Mouse (Mus musculus) retina, adult 2 months (tissue): ENCODE results near the gene Zfp385c.
A peak's percentile ranks its signal among the peaks of the same experiment; 100 is the strongest.
"Not testable (repeated sequence)": the region's sequence is repeated elsewhere in the genome, so short reads cannot be mapped to it uniquely, and the experiment has no call there.

ENCODE experiments used
- DNase-seq: peaks from one replicate; pipeline ENCODE4 v3.0.0-alpha.2; 2012; ENCODE audit warnings: low read depth, low spot score

Zfp385c gene

DNA sequence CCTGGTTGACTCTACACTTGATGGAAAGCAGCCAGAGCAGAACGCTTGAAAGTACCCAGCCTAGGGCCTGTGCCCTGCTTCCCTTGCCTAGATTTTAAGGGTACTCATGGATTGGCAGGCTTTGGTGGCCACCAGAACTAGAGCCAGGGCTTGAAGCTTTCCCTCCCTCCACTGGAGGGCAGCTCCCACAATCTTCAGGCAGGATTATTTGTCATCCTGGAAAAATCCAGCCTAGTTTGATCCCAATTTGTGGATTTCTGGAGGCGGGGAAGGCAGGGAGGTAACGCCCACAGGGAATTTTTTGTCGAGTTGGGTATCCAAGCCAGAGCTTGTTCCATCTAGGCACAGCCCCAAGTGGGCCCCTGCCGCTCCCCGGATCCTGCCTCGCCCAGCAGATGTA, 1.9 kb downstream of the Zfp385c start:
- no peak for DNase-seq

GRCm38 (mm10) chr11:100688443-100688842, 3.8 kb downstream of the Zfp385c start:
- no peak for DNase-seq

- DNase-seq = no peak
Measured at GRCm38 (mm10) chr11:100687265-100687664, 5.0 kb downstream of the Zfp385c start.

GRCm38 (mm10) chr11:100685371-100685770, 6.9 kb downstream of the Zfp385c start:
- no peak for DNase-seq

GRCm38 (mm10) chr11:100684084-100684483, 8.2 kb downstream of the Zfp385c start:
- no peak for DNase-seq

DNA sequence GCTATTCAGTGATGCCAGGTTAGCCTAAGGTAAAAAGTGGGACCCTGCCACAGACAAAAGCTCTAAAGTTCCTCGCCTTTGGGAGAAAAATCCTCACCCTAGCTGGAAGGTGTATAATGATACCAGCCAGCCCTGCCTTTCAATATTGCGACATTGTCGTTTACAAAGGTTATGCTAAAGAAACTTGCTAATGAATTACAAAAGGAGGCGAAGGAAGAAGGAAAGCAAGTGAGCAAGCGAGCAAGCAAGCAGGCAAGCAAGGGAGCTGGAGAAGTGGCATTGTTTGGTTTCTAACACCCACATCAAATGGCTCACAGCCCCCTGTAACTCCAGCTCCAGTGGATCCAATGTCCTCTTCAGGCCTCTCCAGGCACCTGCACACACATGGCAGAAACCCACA, 9.7 kb downstream of the Zfp385c start:
- no peak for DNase-seq

DNA sequence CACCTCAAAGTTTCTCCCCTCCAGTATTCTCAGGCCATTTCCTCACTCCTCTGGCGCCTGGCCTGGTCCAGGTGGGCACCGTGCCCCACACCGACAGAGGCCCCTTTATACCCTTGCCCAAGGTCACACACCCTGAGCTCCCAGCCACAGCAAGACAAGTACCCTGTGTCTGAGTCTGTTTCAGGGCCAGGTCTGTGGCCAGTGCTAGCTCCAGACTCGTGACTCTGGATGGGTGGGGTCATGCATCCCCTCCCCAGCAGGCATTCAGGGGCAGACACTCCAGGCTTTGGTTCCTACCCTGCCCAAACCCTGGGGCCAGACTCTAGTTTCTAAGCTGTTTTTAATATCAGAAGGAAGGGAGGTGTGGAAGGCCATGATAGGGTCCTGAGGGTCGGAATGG, 10.4 kb downstream of the Zfp385c start:
- DNase-seq = no peak

DNA sequence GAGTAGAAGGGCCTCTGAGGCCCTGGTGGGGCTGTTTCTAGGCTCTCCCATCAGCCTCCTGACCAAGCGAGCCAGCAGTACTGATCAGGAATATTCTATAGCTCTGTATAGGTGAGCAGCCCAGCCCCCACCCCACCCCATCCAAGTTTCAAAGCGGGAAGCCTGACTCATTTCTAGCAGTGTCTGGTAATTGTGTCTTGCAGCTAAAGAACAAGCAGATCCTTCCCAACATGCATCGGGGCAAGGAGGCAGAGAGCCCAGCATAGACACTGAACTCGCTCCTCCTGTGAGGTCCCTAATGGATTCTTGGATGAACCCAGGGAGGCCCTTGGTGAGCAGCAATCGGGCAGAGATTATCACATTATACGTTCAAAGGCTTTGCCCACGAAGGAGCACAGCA, 14.4 kb downstream of the Zfp385c start:
- no peak for DNase-seq

DNA sequence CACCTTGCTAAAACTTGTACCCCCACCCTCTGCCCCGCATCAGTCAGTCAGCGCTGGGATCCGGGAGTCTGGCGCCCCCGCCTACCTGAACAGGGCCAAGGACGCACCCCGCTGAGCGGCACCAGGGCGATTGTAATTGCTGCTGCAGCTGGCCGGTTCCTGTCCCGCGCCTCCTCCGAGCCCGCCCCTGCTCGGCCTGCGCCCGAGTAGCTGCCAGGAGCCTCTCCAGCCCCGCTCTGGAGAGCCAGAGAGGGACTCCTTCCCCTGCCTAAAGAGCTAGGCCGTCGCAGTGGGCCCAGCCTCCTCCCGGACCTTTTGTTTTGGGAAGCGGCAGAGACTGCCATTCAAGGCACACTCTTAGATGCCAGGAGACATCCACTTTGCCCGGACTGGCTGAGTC, 19.1 kb downstream of the Zfp385c start:
- DNase-seq = no peak

- DNase-seq = no peak
Measured at GRCm38 (mm10) chr11:100671956-100672355, 20.3 kb downstream of the Zfp385c start.

DNA sequence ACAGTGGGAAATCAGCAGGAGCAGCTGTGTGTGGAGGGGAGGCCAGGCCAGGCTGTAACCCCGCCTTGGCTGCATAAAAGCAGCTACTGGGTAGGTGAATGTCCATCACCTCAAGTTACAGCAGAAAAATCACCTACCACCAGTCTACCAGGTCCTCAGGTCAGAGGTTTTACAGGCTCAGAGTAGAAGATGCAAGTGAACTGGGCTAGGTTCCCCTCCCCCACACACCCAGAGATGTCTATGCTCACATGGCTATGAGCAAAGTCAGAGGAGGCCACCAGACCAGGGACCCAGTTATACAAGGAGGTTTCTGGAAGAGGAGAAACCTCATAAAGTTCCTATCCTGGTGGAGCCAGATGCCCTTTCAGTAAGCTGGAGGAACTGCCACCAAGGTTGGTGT, 21.2 kb downstream of the Zfp385c start:
- DNase-seq = no peak

DNA sequence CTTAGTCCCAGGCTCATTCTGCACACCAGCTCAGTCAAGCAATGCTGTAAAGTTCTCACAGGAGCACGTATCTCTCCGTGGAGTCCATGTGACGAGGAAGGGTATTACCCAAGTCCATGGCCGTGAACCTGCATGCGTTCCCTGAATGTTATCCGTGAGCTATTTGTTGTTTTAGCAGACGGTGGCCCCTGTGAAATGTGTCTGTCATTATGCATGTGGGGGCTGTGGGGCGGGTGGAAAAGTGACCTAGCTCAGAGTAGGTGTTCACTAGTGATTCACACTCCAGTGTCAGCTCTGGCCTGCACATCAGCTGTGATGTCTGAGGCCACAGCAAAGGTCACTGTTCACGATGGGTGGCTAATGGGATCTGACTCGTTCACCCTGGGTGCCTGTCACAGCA, 32.4 kb downstream of the Zfp385c start:
- DNase-seq = no peak

GRCm38 (mm10) chr11:100656458-100656857, 35.8 kb downstream of the Zfp385c start:
- peak; percentile 42 for DNase-seq

DNA sequence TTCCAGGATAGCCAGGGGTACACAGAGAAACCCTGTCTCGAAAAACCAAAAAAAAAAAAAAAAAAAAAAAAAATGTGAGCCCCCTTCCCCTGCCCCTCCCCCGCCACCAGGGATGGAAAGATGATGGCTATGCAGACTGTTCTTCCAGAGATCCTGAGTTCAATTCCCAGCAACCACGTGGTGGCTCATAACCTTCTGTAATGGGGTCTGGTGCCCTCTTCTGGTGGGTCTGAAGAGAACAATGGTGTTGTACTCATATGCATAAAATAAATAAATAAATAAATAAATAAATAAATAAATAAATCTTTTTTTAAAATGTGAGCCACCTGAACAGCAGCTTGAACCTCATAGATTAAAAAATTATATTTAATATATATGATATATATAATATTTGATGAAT, 36.7 kb downstream of the Zfp385c start:
- DNase-seq = not testable (repeated sequence)

DNA sequence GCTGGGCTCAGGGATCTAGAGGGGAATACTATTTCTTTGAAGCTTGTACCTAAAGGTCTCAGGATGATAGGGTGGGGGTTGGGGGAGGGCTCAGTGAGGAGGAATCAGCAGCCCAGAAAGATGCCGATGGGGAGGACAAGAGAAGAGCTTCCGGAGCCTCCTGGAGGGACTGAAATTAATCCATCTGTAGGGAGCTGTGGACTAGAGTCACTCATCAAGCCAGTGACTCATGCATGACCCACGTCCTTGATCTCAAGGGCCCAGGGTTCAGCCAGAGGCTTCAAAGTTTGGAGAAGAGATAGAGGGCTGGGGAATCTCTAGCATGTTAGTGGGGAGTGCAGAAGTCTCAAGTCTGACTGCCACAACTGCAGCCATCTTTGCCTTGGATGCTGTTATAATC, 40.5 kb downstream of the Zfp385c start:
- no peak for DNase-seq

DNA sequence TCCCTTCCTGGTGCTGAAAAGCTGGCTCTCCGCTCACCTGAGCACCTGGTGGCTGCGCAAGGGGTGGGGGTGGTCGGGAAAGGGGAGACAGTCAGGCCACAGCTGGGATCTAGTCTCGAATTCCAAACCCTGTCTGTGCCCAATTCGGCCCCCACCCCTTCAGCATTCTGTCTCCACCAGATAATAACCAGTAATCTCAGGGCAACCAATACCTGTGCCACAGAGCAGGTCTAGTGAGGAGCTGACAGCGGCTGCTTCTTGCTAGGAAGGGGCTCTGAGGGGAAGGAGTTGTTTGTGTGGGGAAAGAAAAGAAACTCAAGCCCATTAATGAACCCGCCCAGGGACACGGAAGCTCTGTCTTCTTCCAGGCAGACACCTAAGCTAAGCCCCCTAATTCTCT, 41.0 kb downstream of the Zfp385c start:
- DNase-seq = no peak

DNA sequence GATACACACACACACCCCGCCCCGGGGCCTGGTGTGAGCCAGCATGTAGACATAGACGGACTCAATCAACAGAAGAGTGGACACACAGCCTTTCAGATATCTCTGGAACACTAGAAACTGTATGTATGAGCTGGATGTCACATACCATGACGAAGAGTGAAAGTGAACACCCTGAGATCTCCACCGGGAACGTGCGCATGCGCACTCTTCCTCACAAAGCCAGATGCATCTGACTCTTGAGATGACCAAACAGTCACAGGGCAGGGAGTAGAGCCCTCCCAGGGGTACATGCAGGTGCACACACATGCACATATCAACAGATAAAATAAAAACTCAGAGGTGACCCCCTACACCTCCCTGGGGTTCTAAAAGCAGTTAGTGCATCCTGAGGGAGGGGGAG, 43.9 kb downstream of the Zfp385c start:
- DNase-seq = no peak

DNA sequence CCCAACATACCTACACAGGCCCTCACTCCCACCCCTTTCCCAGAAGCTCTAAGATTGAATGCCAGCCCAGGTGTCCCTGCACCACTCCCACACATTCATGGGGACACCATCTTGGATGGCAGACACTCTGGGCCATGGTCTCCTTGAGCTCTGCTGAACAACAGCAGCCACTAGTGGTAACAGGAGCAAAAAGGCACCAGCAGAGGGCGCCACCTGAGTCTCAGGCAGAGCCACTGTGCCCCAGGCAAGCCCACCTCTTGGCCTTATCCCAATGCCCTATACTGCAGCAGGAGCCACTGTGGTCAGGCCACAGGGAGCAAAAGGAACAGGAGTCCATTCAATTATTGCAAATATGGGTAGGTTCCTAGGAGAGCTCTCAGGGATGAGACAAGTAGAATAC, 46.0 kb downstream of the Zfp385c start:
- no peak for DNase-seq

- no peak for DNase-seq
Measured at GRCm38 (mm10) chr11:100643612-100644575, 48.4 kb downstream of the Zfp385c start.

- no peak for DNase-seq
Measured at GRCm38 (mm10) chr11:100640159-100640906, 51.9 kb downstream of the Zfp385c start.

GRCm38 (mm10) chr11:100634530-100634929, 57.7 kb downstream of the Zfp385c start:
- DNase-seq = no peak

DNA sequence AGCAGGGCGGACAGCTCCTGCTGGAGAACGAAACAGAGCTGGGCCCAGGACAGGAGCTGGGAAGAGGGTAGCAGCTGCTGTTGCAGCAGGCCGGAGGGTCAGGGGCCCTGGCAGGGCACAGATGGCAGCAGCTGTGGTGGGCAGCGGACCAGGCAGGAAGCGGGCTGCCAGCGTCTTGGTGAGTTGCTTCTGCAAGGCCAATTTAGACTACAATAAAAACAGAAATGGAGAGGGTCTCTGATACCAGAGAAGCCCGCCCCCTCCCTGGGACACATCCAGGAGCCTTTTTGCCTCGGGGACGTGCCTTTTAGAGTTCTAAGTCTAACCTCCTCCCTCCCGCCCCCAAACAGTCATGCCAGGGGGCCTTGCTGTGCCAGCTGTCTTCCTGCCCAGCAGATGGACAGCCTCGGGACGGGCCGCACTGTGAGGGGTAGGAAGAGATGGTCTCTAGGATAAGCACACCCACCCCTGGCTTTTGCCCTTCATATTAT, 63.3 kb downstream of the Zfp385c start:
- DNase-seq = no peak

GRCm38 (mm10) chr11:100628056-100628455, 64.2 kb downstream of the Zfp385c start:
- no peak for DNase-seq
